8 mouse cellular contexts compared by ENCODE assay signal in the genomic region with DNA sequence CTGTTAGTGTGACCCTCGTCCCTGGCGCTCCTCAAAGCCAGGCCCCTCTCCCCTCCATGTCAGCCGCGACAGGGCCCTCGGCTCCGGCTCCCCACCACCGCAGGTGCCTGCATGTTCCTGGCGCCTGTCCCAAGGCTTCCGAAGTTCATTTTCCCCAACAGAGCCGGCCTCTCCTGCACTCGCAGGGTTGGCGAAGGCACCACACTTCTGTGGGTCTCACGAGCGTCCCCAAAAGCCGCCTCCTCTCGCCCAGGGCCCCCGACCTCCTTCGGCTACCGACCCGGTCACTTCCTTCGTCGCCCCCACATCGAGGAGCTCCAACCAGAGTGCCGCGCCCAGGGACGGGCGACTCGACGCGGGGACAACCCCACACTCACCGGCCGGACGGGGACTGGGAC. TPM values are rescaled to one million over a fixed set of nuclear protein-coding genes. Genes with fewer than 3 reads are reported as not detected.
DNase-seq lines count a peak whose midpoint lies in the region; ATAC-seq and TF ChIP-seq lines count a peak whose summit lies in the region.

No protein-coding gene starts in this region.

- H3K4me3 ChIP-seq in megakaryocyte, embryonic 14.5 days (replicated peaks): peak overlapping the region; percentile 99
- H3K4me3 ChIP-seq in cortical plate, adult 2 months (ENCODE audit: insufficient read depth, low read length): peak overlapping the region; percentile 79
- H3K4me3 ChIP-seq in limb, embryonic 12.5 days (replicated peaks): peak overlapping the region; percentile 95
- peak overlapping the region; percentile 86 for H3K4me3 ChIP-seq in neural tube, embryonic 14.5 days (ENCODE audit: low read depth, low read length)

- H3K27ac ChIP-seq in cortical plate, adult 2 months (ENCODE audit: insufficient read depth, low read length): 0 out of 2 replicates have a peak overlapping the region, but pooled peaks have one; percentile 4
- peak overlapping the region; percentile 60; the same call in 1 of the 2 replicates for H3K27ac ChIP-seq in limb, embryonic 12.5 days
- H3K27ac ChIP-seq in neural tube, embryonic 14.5 days (ENCODE audit: low read depth, low read length): peak overlapping the region; percentile 23; the same call in 1 of the 2 replicates

- ATAC-seq in megakaryocyte, adult 5-6 weeks (ENCODE audit: poor library complexity, severe bottlenecking): no peak
- ATAC-seq in limb, embryonic 12.5 days (ENCODE audit: insufficient number of reproducible peaks, insufficient read depth, low FRiP score, low TSS enrichment, low read depth): no peak
- no peak; the same call in none of the 2 replicates for ATAC-seq in neural tube, embryonic 14.5 days (ENCODE audit: low read depth)

- no peak for TF ChIP-seq POLR2A in cortical plate, adult 2 months (IDR thresholded peaks at IDR 0.05; ENCODE audit: extremely low read depth, insufficient read depth, low read length)

- intact Hi-C loops in gastrocnemius, postnatal 14 days (cut with DNase I; ENCODE audit: low total_unique reads): no loop called here
- intact Hi-C loops in left cerebral cortex, postnatal 36 days (cut with DNase I): loop anchor here (5.0 kb wide), 2 partner anchors 98 to 117 kb away; a partner anchor contains a TSS

- peaks cover 57% of the 10 kb centered on the region for H3K4me1 ChIP-seq in megakaryocyte, embryonic 14.5 days
- peaks cover 2% of the 10 kb centered on the region; the same call in 1 of the 2 replicates for H3K4me1 ChIP-seq in cortical plate, adult 2 months (ENCODE audit: control insufficient read depth, insufficient read depth, low read length)
- peaks cover 24% of the 10 kb centered on the region for H3K4me1 ChIP-seq in limb, embryonic 12.5 days (replicated peaks)
- peaks cover 10% of the 10 kb centered on the region for H3K4me1 ChIP-seq in neural tube, embryonic 14.5 days (ENCODE audit: control insufficient read depth, insufficient read depth, low read length)

- peak overlapping the region; percentile 95 for H3K9ac ChIP-seq in limb, embryonic 12.5 days (replicated peaks)
- peak overlapping the region; percentile 86 for H3K9ac ChIP-seq in neural tube, embryonic 14.5 days (replicated peaks; ENCODE audit: low read depth, low read length)

- H3K9me3 ChIP-seq in megakaryocyte, embryonic 14.5 days: no peaks in the 10 kb centered on the region
- H3K9me3 ChIP-seq in limb, embryonic 12.5 days: no peaks in the 10 kb centered on the region
- H3K9me3 ChIP-seq in neural tube, embryonic 14.5 days (ENCODE audit: control insufficient read depth, low read length): no peaks in the 10 kb centered on the region

- TF ChIP-seq CTCF in cortical plate, adult 2 months (IDR thresholded peaks at IDR 0.05; ENCODE audit: extremely low read depth, insufficient read depth, low read length): no peak

- peaks cover 61% of the 10 kb centered on the region for H3K36me3 ChIP-seq in megakaryocyte, embryonic 14.5 days (replicated peaks; ENCODE audit: low read length)
- H3K36me3 ChIP-seq in limb, embryonic 12.5 days: peaks cover 57% of the 10 kb centered on the region
- peaks cover 27% of the 10 kb centered on the region for H3K36me3 ChIP-seq in neural tube, embryonic 14.5 days (ENCODE audit: control insufficient read depth, insufficient read depth, low read length)

- DNase-seq in gastrocnemius, postnatal 14 days: peak; percentile 47
- DNase-seq in left cerebral cortex, postnatal 36 days (ENCODE audit: low spot score in 2 of 2): no peak
- DNase-seq in ovary, postnatal 10 days (ENCODE audit: low spot score): no peak

- WGBS in limb, embryonic 12.5 days: under 1% methylated on average over 33 of the region's 33 CpGs
- WGBS in neural tube, embryonic 14.5 days: under 1% methylated on average over 33 of the region's 33 CpGs

- no peaks in the 10 kb centered on the region for H3K27me3 ChIP-seq in megakaryocyte, embryonic 14.5 days (replicated peaks)
- H3K27me3 ChIP-seq in limb, embryonic 12.5 days: no peaks in the 10 kb centered on the region
- H3K27me3 ChIP-seq in neural tube, embryonic 14.5 days (ENCODE audit: control insufficient read depth, insufficient read depth, low read length): no peaks in the 10 kb centered on the region

- peak overlapping the region; percentile 96 for H3K4me2 ChIP-seq in limb, embryonic 12.5 days
- peak overlapping the region; percentile 96 for H3K4me2 ChIP-seq in neural tube, embryonic 14.5 days (ENCODE audit: low read depth, low read length)

RNA-seq across cellular contexts. Expression of a gene that starts 0.5 kb away (rescaled TPM):
- 46.5 and 57.4 TPM in 2 replicates for polyA plus RNA-seq in megakaryocyte, embryonic 14.5 days (2012; ENCODE audit: insufficient read depth, low replicate concordance)
- total RNA-seq in megakaryocyte, adult 5-6 weeks (2015): 22.6 and 24.6 TPM in 2 replicates
- total RNA-seq in megakaryocyte, adult 5-6 weeks (2017): 48.5 and 50.0 TPM in 2 replicates
- polyA plus RNA-seq in cortical plate, adult 2 months (2012; rRNA removed): 20.4 and 21.0 TPM in 2 replicates
- total RNA-seq in gastrocnemius, postnatal 14 days (2021): 1 to 10 TPM; 7.0 to 7.9 TPM
- polyA plus RNA-seq in limb, embryonic 12.5 days (2016; fragmentation: Nextera tagmentation; extraction: Ambion mirVana): 22.4 and 23.7 TPM in 2 replicates
- 22.2 and 23.7 TPM in 2 replicates for polyA plus RNA-seq in neural tube, embryonic 14.5 days (2014; fragmentation: Nextera tagmentation; extraction: Ambion mirVana)
- 10 to 100 TPM; 15.5 to 19.0 TPM for total RNA-seq in left cerebral cortex, postnatal 36 days (2021)

RNA-seq across cellular contexts. Expression of a gene that starts 1.1 kb away (rescaled TPM):
- polyA plus RNA-seq in megakaryocyte, embryonic 14.5 days (2012; ENCODE audit: insufficient read depth, low replicate concordance): 75.6 and 82.2 TPM in 2 replicates
- total RNA-seq in megakaryocyte, adult 5-6 weeks (2015): 404 and 428 TPM in 2 replicates
- total RNA-seq in megakaryocyte, adult 5-6 weeks (2017): 323 and 362 TPM in 2 replicates
- polyA plus RNA-seq in cortical plate, adult 2 months (2012; rRNA removed): 191 and 200 TPM in 2 replicates
- total RNA-seq in gastrocnemius, postnatal 14 days (2021): 100 to 1,000 TPM; 156 to 166 TPM
- polyA plus RNA-seq in limb, embryonic 12.5 days (2016; fragmentation: Nextera tagmentation; extraction: Ambion mirVana): 266 and 270 TPM in 2 replicates
- polyA plus RNA-seq in neural tube, embryonic 14.5 days (2014; fragmentation: Nextera tagmentation; extraction: Ambion mirVana): 361 and 363 TPM in 2 replicates
- total RNA-seq in left cerebral cortex, postnatal 36 days (2021): 100 to 1,000 TPM; 174 to 177 TPM

RNA-seq across cellular contexts. Expression of a gene that starts 5.4 kb away (rescaled TPM):
- polyA plus RNA-seq in megakaryocyte, embryonic 14.5 days (2012; ENCODE audit: insufficient read depth, low replicate concordance): 3.2 and 6.1 TPM in 2 replicates
- total RNA-seq in megakaryocyte, adult 5-6 weeks (2015): 4.5 and 4.7 TPM in 2 replicates
- 13.0 and 26.1 TPM in 2 replicates for total RNA-seq in megakaryocyte, adult 5-6 weeks (2017)
- polyA plus RNA-seq in cortical plate, adult 2 months (2012; rRNA removed): 9.6 and 10.3 TPM in 2 replicates
- 10 to 100 TPM; 14.4 to 16.1 TPM for total RNA-seq in gastrocnemius, postnatal 14 days (2021)
- polyA plus RNA-seq in limb, embryonic 12.5 days (2016; fragmentation: Nextera tagmentation; extraction: Ambion mirVana): 7.1 and 10.1 TPM in 2 replicates
- polyA plus RNA-seq in neural tube, embryonic 14.5 days (2014; fragmentation: Nextera tagmentation; extraction: Ambion mirVana): 8.1 and 9.7 TPM in 2 replicates
- total RNA-seq in left cerebral cortex, postnatal 36 days (2021): 10 to 100 TPM; 26.7 to 31.0 TPM

RNA-seq across cellular contexts. Expression of a gene that starts 5.5 kb away (rescaled TPM):
- polyA plus RNA-seq in megakaryocyte, embryonic 14.5 days (2012; ENCODE audit: insufficient read depth, low replicate concordance): 0.23 TPM in 1 of 2 replicates, not detected in the other
- 6.1 and 8.2 TPM in 2 replicates for total RNA-seq in megakaryocyte, adult 5-6 weeks (2015)
- total RNA-seq in megakaryocyte, adult 5-6 weeks (2017): 1.4 and 1.8 TPM in 2 replicates
- polyA plus RNA-seq in cortical plate, adult 2 months (2012; rRNA removed): 0.91 and 1.3 TPM in 2 replicates
- under 1 TPM; 0.27 to 0.37 TPM for total RNA-seq in gastrocnemius, postnatal 14 days (2021)
- 1.1 and 1.3 TPM in 2 replicates for polyA plus RNA-seq in limb, embryonic 12.5 days (2016; fragmentation: Nextera tagmentation; extraction: Ambion mirVana)
- polyA plus RNA-seq in neural tube, embryonic 14.5 days (2014; fragmentation: Nextera tagmentation; extraction: Ambion mirVana): 0.52 and 0.92 TPM in 2 replicates
- under 1 TPM in 1 of 2 experiments, not detected in 1; 0.45 TPM for total RNA-seq in left cerebral cortex, postnatal 36 days (2021)

RNA-seq across cellular contexts. Expression of a gene that starts 11.1 kb away (rescaled TPM):
- not detected in 2 replicates for polyA plus RNA-seq in megakaryocyte, embryonic 14.5 days (2012; ENCODE audit: insufficient read depth, low replicate concordance)
- 0.38 TPM in 1 of 2 replicates, not detected in the other for total RNA-seq in megakaryocyte, adult 5-6 weeks (2015)
- 0.26 TPM in 1 of 2 replicates, not detected in the other for total RNA-seq in megakaryocyte, adult 5-6 weeks (2017)
- polyA plus RNA-seq in cortical plate, adult 2 months (2012; rRNA removed): 0.13 TPM in 2 replicates
- total RNA-seq in gastrocnemius, postnatal 14 days (2021): not detected
- 0.61 and 0.70 TPM in 2 replicates for polyA plus RNA-seq in limb, embryonic 12.5 days (2016; fragmentation: Nextera tagmentation; extraction: Ambion mirVana)
- polyA plus RNA-seq in neural tube, embryonic 14.5 days (2014; fragmentation: Nextera tagmentation; extraction: Ambion mirVana): 0.75 and 0.89 TPM in 2 replicates
- not detected for total RNA-seq in left cerebral cortex, postnatal 36 days (2021)

Comparison
In these comparisons a context has a peak if more than half of its experiments do, and no peak if none do; other contexts are left out.
1. H3K27ac ChIP-seq: peak in every context shown above with its lines; median percentile 60 in limb, embryonic 12.5 days; 23 in neural tube, embryonic 14.5 days; 4 in cortical plate, adult 2 months.